Mouse (Mus musculus) cerebellum, postnatal 10 days (tissue): ENCODE results near the gene March4.

Source experiments
- DNase-seq, 2 experiments: peaks; one replicate each; pipeline ENCODE4 v3.0.0; 2021; ENCODE audit warnings: mixed read lengths in 2 of 2

Gene March4

GRCm38 (mm10) chr1:72529192-72529591 is 7.5 kb downstream of the March4 start:
- DNase-seq = no peak

GRCm38 (mm10) chr1:72523601-72524000 is 13.1 kb downstream of the March4 start:
- DNase-seq = no peak

- no peak for DNase-seq
Observed at GRCm38 (mm10) chr1:72510778-72511520, 25.8 kb downstream of the March4 start.

- DNase-seq = no peak
Observed at GRCm38 (mm10) chr1:72509551-72509950, 27.2 kb downstream of the March4 start.

GRCm38 (mm10) chr1:72507670-72508069 is 29.1 kb downstream of the March4 start:
- no peak for DNase-seq

- DNase-seq = no peak
Observed at GRCm38 (mm10) chr1:72506202-72506601, 30.5 kb downstream of the March4 start.

GRCm38 (mm10) chr1:72497609-72498008 is 39.1 kb downstream of the March4 start:
- no peak for DNase-seq

GRCm38 (mm10) chr1:72493454-72493853 is 43.3 kb downstream of the March4 start:
- no peak for DNase-seq

GRCm38 (mm10) chr1:72492666-72493065 is 44.1 kb downstream of the March4 start:
- no peak for DNase-seq

- no peak for DNase-seq
Observed at GRCm38 (mm10) chr1:72491307-72491706, 45.4 kb downstream of the March4 start.

GRCm38 (mm10) chr1:72490801-72491200 is 45.9 kb downstream of the March4 start:
- DNase-seq = no peak

- DNase-seq = peak; percentile 24 to 40
Observed at GRCm38 (mm10) chr1:72490193-72490592, 46.5 kb downstream of the March4 start.

GRCm38 (mm10) chr1:72476594-72476993 is 60.1 kb downstream of the March4 start:
- no peak for DNase-seq

GRCm38 (mm10) chr1:72469075-72469474 is 67.7 kb downstream of the March4 start:
- no peak for DNase-seq

- DNase-seq = peak; percentile 75 to 85
Observed at GRCm38 (mm10) chr1:72468466-72469003, 68.2 kb downstream of the March4 start.

- peak; percentile 56 to 64 for DNase-seq
Observed at GRCm38 (mm10) chr1:72464926-72465583, 71.7 kb downstream of the March4 start.

- DNase-seq = peak in 1 of 2 experiments; percentile 23
Observed at GRCm38 (mm10) chr1:72462516-72462915, 74.2 kb downstream of the March4 start.

GRCm38 (mm10) chr1:72457652-72458051 is 79.1 kb downstream of the March4 start:
- no peak for DNase-seq

- peak; percentile 78 to 80 for DNase-seq
Observed at GRCm38 (mm10) chr1:72455923-72456322, 80.8 kb downstream of the March4 start.

GRCm38 (mm10) chr1:72454733-72455201 is 82.0 kb downstream of the March4 start:
- DNase-seq = peak; percentile 61 to 63

GRCm38 (mm10) chr1:72452839-72453238 is 83.9 kb downstream of the March4 start:
- DNase-seq = peak; percentile 48 to 56

GRCm38 (mm10) chr1:72450790-72451189 is 85.9 kb downstream of the March4 start:
- peak in 1 of 2 experiments; percentile 18 for DNase-seq

GRCm38 (mm10) chr1:72449752-72450151 is 87.0 kb downstream of the March4 start:
- DNase-seq = no peak

- DNase-seq = no peak
Observed at GRCm38 (mm10) chr1:72442747-72443146, 94.0 kb downstream of the March4 start.
